Mouse (Mus musculus) urinary bladder, postnatal 14 days (tissue): Measurements from ENCODE around the gene Ccdc8.

Source experiments
- DNase-seq: peaks from one replicate; pipeline ENCODE4 v3.0.0; 2021; ENCODE audit warnings: low spot score

The Ccdc8 gene

DNA sequence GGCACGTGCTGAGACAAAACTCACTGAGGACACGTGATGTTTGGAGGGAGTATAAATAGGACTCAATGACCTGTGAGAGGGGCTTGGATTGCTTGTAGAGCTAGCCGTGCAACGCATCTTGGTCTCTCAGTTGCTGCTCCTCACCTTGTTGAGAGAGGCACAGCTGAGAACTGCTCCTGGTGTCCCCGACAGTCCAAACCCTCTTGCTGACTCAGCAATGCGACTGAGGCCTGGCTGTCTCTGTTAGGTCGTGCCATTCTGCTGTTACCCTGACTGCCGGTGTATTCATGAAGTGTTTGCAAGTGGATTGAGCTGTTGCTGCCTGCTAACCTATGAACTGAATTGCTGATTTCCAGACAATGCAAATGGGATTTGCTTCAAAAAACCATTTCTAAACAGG lies 16.2 kb upstream of the Ccdc8 start:
- DNase-seq: no peak

DNA sequence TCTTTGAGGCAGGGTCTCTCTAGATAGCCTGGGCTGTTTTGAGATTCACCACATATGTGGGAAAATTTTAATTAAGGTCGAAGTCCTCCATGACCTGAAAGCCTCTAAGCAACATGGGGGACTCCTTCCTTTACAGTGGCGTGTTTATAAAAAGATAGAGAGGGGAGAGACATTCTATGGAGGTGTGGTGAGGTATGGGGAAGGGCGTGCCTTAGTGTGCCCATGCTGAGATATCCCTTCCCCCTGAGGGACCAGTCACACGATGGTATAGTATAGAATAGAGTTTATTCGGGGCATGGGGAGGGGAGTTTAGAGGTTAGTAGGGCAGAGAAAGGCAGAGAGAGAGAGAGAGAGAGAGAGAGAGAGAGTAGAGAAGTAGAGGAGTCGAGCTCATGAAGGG lies 14.3 kb upstream of the Ccdc8 start:
- no peak for DNase-seq

DNA sequence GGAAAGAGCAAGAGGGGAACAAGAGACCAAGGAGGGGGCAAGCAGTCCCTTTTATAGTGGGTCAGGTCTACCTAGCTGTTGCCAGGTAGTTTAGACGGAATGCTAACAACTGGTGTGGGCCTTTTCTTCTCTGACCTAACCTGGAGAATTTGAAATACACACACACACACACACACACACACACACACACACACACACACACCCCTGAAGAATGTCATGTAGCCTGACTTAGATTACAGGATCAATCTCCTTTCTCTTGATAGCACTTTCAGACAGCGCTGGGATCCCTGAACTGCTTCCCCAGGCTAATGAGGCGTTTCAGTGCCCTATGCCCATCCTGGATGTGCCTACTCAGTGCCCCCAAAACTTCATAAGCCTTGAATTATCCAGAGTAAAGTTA lies 13.9 kb upstream of the Ccdc8 start:
- DNase-seq: no peak

DNA sequence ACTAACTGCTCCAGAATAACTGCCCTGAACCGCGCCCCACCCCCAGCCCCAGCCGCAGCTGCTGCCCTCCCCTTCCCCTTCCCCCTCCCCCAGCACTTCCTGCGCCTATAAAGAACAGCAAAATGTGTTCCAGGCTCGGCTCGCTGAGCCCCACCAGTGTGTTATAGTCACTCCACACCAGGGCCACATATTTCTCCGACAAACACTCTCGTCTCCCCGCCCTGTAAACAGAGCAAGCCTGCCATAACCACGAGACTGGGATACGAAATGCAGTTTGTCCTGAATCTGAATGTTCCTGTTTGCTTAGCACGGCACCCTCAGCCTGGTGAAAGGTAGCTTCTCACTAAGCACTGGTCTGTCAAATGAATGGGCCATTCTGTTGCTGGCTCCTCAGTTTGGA lies 12.2 kb upstream of the Ccdc8 start:
- peak; percentile 49 for DNase-seq

DNA sequence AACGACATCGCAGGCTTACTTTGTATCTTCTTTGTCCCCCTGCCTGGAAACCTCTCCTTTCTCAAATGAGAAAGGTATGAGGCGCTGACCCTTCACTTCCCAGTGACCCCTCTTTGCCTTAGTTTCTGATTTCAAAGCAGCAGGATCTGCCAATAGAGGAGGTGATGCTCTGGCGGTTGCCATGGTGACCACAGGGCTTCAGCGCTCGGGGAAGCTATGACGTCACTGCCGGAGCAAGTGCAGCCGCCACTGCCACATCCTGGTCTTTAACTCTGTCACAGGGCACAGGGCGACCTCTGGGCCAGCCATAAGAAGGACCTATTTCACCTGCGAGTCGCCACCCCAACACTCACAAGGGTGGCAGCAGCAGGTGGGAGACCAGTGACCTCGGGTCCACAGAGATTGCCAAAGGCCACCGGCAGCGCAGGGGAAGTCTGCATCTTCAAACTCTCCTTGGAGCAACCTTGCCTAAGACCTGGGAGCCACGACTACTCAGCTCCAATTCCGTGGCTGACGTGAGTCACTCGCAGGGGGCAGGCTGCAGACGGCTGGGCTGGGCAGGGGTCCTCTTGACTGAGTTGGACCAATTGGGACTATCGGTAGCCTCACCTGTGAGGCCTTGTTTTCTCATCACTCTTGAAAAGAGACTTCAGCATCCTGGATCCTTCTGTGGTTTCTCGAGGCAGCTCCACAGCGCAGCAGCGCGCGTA lies 9.5 kb upstream of the Ccdc8 start, which contains the start of gene Gm42372:
Gene Gm42372 (plus strand): TSS at position 228 of the 710 bp plus-strand sequence.
- no peak for DNase-seq

DNA sequence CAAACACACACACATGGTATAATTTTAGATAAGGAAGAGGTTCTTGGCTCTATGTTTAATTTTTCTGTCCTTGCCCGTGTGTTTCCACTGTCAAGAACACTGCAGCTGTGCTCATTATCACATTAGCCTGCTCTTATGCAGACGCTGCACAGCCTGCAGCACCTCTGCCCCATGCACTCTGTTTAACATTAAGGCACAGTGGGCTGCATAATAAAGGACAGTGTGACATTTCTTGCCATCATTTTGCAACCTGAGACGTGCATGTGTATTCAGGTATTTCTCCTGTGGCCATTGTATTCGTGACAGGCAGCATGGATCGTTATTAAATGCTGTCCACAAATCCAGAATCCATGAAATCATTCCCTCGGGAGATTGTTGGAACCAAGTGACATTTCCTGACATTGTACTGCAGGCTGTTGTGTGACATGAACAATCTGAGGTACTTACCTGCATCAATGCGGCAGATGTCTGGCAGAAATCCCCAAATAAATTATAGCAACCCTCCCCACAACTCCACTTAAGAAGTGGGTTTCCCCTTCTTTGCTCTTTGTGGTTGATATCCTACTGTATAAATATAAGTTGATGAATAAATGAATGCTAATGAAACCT lies 4.9 kb upstream of the Ccdc8 start:
- no peak for DNase-seq

DNA sequence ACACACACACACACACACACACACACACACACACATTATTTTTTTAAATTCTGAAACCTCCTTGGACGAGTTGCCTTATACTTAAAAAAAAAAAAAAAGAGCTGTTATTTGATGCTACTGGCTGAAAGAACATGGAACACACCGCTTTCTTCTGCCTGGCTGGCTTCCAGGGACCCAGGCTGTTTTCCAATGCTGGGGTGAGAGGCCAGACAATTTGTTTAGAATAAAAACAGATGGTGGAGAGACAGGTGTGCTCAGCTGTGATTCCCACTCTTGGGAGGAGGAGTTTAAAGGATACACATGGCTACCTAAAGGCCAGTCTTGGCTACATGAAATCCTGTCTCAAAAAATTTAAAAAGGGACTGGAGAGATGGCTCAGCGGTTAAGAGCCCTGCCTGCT lies 4.1 kb upstream of the Ccdc8 start:
- peak; percentile 65 for DNase-seq

DNA sequence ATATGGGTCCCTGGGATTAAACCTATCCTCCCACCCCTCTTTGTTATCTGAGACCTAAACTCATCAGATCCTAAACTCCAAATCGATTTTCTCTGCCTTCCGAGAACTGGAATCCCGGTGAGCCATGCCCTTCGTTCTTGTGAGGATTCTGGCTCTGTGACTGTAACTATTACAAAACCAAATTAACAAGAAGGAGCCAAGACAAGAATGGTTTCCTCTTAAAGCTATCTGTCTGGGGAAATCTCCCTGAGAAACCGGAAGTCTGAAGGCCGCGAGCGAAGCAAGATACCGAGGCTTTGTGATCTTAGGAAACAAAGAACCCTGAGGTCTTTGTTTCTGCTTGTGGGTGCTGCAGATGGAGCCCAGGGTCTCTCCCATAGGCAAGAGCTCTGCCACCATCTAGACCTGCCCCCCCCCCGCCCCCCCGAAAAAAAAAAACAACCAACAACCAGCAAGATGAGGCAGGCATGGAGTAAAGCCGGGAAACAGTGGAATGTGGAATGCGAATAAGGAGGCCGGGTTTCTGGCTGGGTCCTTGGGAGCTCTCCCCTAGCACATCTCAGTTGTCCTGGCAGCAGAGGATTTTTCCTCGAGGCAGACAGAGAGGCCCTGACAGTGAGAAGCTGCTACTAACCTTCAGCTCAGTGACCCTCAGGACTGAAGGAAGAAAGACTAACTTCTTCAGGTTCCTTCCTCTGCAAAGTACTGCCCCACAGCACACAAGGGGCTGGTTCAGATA lies 2.3 kb upstream of the Ccdc8 start:
- no peak for DNase-seq

DNA sequence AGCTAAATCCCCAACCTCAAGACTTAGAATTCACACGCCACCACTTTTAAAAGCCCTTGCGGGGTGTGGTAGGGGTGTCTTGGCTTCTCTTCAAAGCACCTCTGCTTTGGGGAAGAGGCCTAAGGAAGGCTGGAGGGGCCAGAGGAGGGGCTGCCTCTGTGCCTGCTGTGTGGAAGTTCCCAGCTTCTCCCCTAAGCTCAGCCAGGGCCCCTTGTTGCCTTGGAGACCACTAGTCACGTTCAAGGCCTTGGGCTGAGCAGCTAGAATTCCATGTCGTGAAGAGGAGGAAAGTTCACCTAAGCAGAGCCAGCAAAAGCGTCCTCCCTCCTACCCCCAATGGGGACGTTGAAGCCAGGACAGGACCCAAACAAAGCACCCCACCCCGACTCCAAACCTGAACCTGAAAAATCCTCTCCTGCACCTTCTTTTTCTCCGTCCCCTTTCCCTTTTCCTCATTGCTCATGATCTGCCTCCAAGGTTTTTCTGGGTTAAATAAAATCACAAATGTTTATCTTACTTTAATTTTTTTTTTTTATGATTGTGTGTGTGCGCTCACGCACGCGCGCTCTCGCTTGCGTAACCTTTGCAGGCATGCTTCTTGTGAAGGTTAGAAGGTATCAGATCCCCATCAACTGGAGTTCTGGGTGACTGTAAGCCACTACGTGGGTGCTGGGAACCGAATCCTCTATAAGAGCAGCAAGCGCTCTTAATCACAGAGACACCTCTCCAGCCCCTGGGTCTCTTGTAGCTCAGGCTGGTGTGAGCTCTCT lies 642 bp upstream of the Ccdc8 start:
- no peak for DNase-seq

DNA sequence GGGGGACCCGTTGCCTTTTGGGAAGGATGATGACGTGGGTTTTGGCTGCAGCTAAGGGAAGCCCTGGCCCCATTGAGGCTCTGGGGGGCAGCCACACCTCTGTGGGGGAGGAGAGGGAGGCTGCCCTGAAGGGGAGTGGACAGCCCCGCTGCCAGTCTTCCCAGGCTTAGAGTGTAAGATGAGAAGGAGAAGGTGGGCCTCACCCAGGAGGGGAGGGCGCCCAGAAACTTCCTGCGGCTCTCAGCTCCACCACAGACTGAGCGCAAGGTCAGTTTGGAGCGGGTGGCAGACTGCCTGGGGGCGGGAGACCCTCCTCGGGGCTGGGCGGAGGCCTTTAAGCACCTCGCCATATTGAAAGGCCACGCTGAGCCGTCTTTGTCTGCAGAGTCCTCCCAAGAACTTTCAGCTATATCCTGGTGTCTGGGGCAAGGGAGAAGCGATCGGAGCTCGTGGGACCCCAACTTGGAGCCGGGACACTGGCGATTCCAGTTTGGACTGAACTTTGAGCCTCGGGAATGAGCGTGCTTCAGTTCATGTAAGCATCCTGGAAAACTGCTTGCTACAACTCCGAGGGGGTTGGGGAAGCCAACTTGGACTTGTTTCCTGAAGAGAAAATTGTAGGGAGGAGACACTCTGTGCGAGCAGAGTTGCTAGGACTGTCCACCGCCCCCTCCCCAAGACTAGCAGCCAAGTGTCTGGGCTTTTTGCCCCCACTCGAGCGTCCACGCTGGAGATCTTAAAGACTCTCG lies 1.3 kb downstream of the Ccdc8 start:
- peak; percentile 88 for DNase-seq

DNA sequence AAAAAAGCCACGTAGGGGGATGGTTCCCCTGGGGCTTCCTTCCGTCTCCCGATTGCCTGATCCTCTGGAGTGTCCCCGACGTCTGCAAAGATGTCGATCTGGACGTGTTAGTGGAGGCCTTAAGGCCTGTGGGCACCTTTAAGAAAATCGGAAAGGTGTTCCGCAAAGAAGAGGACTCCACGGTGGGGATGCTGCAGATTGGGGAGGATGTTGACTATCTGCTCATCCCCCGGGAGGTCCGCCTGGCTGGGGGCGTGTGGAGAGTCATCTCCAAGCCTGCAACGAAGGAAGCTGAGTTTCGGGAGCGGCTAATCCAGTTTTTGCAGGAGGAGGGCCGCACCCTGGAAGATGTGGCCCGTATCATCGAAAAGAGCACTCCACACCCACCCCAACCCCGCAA lies 1.9 kb downstream of the Ccdc8 start:
- DNase-seq: no peak

DNA sequence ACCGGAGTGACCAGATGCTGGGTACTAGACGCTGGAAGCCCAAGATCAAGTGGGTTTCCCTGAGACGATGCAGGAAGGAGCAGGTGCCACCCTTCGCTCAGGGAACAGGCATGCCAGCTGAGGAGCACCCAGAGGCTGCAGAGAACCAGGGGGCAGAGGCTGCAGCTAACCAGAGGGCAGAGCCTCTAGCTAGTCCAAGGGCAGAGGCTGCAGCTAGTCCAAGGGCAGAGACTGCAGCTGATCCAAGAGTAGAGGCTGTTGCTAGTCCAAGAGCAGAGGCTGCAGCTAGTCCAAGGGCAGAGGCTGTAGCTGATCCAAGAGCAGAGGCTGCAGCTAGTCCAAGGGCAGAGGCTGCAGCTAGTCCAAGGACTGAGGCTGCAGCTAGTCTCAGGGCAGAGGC lies 2.8 kb downstream of the Ccdc8 start:
- no peak for DNase-seq

DNA sequence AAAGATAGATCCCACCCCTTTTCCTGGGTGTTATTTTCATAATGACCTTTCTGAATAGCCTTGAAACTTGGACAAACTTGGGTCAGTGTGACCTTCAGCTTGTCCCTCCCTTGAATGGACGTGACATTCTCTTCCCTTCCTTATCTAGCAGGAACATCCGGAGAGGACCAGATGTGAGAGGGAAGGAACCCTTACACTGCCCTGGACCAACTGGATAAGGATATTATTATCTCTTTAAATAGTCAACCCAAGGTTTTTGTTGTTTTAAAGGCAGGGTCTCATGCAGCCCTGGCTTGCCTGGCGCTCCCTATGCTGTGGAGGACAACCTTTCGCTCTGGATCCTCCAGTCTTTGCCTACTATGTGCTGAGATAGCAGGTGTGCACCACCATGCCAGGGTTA lies 6.7 kb downstream of the Ccdc8 start:
- DNase-seq: no peak

DNA sequence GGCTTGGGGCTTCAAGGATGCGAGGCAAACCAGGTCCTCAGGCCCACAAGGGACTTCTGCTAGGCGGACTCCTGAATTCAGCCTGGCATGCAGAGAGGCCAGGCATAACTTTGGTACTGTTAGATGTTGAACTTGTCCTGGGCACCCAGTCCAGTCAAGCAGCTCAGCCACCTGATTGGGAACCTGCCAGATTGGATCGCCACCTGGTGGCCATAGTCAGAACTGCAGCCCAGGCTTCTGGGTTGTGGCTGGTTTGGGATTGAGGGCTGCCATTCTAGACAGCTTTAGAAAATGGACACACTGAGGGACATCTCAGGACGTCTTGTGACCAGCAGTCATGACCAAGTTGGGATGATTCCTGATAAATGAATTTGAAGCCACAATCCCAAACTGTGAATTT lies 7.1 kb downstream of the Ccdc8 start:
- peak; percentile 85 for DNase-seq

DNA sequence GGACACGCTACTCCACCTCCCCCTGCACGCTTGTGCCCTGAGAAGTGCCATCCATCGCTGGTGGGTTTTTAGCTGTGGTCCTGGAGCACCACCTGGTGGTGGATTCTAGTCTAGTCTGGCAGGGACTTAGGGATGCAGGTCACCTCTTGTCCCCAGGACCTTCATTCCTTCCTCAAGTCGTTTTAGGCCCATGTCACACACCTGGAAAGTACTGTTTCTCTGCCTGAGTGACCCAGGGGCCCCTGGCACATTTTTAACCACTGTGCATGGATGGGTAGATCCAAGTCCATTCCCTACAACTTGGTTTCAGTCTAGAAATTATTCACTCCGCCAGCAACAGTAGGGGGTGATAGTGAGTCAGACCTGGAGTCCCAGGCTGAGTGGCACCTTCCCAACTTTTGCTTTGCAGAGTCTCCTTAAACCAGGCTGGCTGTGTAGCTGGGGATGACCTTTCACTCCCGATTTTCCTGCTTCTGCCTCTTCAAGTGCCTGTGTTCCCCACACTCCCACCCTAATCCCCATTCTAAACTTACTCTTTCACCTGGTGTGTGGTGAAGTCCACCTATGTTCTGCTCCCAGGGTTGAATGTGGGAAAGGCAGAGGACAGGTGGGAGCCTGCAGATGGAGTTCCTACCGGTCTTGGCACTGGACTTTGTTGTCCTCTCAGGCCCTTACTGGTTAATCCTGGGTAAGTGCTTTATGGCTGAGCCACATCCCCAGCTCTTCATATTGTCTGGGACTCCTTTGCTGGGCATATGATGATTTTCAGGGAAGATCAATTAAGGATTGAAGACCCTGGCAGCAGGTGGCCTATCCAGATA lies 10.1 kb downstream of the Ccdc8 start:
- peak; percentile 80 for DNase-seq

DNA sequence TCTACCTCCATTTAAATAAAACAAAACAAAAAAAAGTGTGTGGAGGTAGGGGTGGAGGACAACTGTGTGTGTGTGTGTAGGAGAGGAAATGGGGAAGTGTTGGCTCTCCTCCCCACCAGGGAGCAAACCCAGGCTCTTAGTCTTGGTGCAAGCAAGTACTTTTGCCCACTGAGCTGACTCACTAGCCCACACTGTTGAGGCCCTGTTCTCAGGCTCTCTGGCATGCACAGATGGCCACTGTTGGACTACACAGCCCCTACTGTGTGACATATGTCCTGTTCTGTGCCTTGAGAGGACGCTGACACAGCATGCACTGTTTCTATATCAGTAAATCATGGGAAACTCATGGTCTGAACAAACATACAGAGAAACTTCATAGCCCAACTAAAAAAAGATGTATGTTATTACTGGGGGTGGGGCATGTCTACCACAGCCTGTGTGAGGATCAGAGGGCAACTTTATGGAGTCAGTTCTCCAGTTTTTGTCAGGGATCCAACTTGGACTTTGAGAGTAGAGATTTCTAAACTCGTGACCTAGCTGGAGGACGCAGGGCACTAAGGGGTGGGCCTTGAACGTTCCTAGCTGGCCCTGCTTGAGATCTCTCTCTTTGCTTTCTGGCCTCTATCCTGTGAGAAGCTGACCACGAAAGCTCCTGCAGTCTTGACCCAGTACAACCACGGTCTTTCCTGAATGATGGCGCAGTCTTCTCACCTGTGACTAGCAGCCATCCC lies 10.9 kb downstream of the Ccdc8 start:
- DNase-seq: no peak

DNA sequence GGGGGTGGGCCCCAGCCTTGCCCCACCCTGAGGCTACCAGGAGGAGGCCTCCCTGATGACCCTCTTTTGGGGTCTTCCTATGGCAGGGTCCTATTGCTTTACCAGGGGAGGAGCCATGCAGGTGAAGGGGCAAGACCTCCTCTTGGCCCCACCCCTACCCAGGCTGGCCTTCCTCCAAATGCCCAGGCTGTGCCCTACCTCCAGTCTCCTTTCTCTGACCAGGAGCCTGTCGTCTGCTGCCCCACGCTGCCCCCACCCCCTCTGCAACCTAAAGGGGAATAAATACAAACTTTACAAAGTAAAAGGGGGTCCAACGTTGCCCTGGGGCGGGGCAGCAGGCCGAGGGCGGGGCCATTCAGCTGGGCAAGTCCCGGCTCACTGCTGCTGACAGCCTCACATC lies 12.2 kb downstream of the Ccdc8 start:
- no peak for DNase-seq

DNA sequence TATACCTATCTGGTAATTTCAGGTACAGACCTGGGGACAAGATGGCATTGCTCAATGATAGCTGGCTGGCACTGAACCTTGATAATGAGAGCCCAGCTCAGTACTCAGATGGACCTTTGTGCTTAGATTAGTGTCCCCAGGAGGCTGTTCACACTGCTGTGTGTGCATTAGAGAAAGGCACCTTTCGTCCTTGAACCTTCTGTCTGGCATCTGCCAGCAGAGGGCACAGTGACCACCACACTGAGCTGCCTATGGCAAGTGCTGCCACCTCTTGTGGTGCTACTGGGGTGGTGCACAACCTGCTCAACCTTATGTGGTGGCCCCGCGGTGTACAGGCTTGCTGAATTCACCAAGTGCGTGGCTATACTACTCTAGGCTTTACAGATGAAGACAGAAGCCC lies 14.8 kb downstream of the Ccdc8 start:
- DNase-seq: no peak

DNA sequence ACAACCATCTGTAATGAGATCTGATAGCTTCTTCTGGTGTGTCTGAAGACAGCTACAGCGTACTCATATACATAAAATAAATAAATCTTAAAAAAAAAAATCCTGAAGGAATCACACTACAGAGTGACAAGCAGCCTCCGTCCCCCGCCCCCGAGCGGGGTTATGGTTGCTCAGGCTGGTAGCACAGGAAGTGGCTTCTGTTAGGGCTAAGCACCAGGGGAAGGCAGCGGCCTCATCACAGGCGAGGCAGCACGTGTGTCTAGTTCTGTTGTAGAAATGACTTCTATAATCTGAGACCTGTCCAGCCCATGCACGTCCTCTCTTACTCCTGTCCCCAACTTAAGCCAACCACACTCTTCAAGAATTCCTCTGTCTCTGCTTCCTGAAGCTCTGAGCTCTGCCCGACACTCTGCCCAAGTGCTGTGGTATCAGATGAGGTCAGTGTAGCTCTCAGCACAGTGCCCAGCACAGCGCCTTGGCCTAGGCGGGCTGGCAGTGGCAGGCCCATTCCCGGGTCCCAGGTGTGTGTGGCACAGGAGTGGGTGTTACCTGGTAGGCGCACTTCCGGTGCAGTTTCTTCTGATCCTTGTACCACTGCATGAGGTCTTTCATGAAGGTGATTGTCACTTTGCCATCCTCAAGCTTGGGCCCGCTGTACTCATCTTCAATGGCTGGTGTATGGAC lies 17.0 kb downstream of the Ccdc8 start:
- DNase-seq: no peak

DNA sequence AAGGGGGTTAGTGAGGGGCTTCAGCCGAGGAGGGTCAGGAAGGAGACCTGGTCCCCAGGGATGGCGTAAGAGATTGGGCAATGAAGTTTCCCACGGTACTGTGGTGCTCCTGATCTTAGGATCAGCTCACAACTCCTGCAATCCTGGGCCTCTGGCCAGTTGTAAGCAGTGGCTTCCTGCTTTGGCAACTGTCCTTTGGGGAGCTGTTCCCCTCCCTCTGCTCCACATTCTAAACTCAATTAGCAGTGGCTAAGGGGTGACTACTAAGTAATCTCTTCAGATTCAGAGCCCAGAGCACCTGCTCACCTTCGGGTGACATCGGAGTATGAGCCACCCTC lies 17.5 kb downstream of the Ccdc8 start:
- DNase-seq: no peak
